Mouse (Mus musculus) heart, adult 2 months (tissue): ENCODE results near the gene Erbb3.

ENCODE experiments used
- CTCF ChIP-seq: fragments of 200-600 bp; IDR thresholded peaks from 2 replicates; pipeline ENCODE4 v1.8.1; 2022; ENCODE audit warnings: antibody characterized with exemption, mild to moderate bottlenecking, moderate library complexity
- EP300 ChIP-seq: fragments of 200-500 bp; IDR thresholded peaks from 2 replicates; pipeline ENCODE4 v1.6.1; 2011; ENCODE audit warnings: low read depth, low read length, control low read depth; ENCODE audit not compliant: insufficient read depth
- POLR2A ChIP-seq: fragments of 200-500 bp; IDR thresholded peaks from 2 replicates; pipeline ENCODE4 v1.6.1; 2011; ENCODE audit warnings: mild to moderate bottlenecking, low read depth, low read length, control low read depth; ENCODE audit not compliant: insufficient read depth

GRCm38 (mm10) chr10:128547361-128548032 is 42.0 kb downstream of the Erbb3 start, which contains the start of gene Zc3h10:
- TF ChIP-seq CTCF (peak; percentile 72), POLR2A (peak; percentile 60), EP300 (peak; percentile 97)
